Mouse (Mus musculus): ENCODE measurements around the gene Zfp605.
A peak's percentile ranks its signal among the peaks of the same experiment; 100 is the strongest.
"Not testable (repeated sequence)": the region's sequence is repeated elsewhere in the genome, so short reads cannot be mapped to it uniquely, and the experiment has no call there.

The Zfp605 gene

GRCm38 (mm10) chr5:110107581-110108304 lies 2.1 kb upstream of the Zfp605 start, which contains the start of gene Gtpbp6:
TSS of gene Gtpbp6 (minus strand) at chr5:110108197.
- peak; percentile 82 for DNase-seq (ENCODE audit: low spot score)

DNA sequence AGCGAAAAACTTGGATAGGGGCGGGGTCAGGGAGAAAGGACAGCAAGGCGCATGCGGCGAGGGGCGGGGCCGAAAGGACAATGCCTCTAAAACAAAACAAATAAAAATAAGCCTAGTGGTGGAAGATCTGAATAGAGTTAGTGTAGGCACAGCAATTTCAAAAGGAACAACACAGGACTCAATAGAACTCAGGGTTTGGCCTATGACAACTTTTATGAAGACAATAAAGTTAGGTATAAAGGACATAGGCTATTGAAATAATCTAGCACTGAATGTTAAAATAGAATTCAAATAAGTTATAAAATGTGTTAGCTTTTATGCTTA lies 1.6 kb upstream of the Zfp605 start:
- DNase-seq (ENCODE audit: low spot score) = no peak

GRCm38 (mm10) chr5:110122380-110122779 lies 12.5 kb downstream of the Zfp605 start:
- not testable (repeated sequence) for DNase-seq (ENCODE audit: low spot score)

GRCm38 (mm10) chr5:110135293-110136086 lies 25.6 kb downstream of the Zfp605 start, which contains the start of gene Chfr:
TSS of gene Chfr (plus strand) at chr5:110135842.
- DNase-seq (ENCODE audit: low spot score) = peak; percentile 97

DNA sequence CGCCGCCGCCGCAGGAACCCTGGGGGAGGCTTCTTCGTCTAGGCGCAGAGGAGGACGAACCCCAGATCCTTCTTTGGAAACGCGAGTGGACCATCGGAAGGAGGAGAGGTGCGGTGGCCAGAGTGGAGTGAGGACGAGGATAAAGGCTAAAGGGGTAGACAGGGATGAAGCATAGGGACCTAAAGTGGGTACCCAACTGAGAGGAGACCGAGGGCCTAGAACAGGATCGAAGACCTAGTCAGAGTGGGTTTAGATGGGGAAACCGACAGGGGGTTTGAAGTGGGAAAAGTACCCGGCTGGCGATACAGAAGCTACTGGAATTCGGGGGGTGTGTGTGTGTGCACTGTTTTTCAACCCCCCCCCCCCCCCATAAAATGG lies 26.2 kb downstream of the Zfp605 start:
- no peak for DNase-seq (ENCODE audit: low spot score)

GRCm38 (mm10) chr5:110137816-110138215 lies 27.9 kb downstream of the Zfp605 start:
- DNase-seq (ENCODE audit: low spot score) = no peak

- DNase-seq (ENCODE audit: low spot score) = no peak
Observed at GRCm38 (mm10) chr5:110139325-110139724, 29.4 kb downstream of the Zfp605 start.

DNA sequence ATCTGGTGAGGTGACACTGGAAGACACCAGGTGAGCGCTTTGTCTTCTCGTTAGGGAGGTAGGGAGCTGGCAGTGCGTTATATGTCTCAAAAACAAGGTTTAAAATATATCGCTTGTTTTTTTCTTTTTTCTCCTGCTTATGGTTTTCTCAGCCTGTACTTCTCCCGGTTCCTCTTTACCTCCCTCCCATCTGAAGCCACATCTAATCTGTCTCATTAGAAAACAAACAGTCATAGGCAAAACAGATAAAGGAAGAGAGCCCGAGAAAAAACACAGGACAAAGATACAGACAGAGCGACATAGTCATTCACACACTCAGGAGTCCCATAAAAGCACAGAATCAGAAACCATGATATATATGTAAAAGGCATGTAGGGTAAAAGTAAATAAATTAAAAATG lies 30.5 kb downstream of the Zfp605 start:
- DNase-seq (ENCODE audit: low spot score) = no peak

DNA sequence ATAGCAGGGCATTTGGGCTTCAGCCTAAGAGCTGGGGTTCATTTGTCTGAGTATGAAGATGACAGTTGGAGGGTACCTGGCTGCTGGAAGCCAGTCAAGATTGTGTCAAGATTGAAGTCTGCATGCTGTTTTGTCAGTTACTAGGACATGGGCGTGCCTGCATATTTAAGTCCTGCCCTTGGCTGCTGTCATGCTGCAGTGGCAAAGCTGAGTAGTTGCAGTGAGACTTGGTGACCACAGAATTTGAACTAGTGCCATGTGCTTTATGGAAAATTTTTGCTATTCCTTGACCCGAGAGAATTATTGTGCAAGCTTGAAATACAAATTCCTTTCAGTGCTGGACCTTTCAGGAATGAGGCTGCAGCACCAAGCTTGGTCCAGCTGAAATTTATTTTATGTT lies 32.4 kb downstream of the Zfp605 start:
- DNase-seq (ENCODE audit: low spot score) = no peak

DNA sequence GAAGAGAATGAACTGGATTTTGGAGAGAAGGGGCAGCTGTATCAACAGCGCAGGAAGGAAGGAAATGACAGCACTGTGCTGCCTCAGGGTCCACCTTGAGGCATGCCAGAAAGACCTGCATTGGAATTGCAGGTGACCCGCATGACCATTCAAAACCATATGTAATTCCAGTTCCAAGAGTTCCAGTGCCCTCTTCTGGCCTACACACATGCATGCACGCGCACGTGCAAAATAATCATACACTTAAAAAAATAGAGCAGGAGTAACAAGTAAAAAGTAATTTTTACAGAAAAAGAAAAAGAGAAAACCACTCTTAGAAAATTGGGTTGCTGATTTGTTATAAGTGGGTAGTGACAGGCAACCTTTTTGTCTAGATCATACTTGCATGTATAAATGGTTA lies 33.1 kb downstream of the Zfp605 start:
- no peak for DNase-seq (ENCODE audit: low spot score)

- DNase-seq (ENCODE audit: low spot score) = no peak
Observed at GRCm38 (mm10) chr5:110169374-110169773, 59.5 kb downstream of the Zfp605 start.

DNA sequence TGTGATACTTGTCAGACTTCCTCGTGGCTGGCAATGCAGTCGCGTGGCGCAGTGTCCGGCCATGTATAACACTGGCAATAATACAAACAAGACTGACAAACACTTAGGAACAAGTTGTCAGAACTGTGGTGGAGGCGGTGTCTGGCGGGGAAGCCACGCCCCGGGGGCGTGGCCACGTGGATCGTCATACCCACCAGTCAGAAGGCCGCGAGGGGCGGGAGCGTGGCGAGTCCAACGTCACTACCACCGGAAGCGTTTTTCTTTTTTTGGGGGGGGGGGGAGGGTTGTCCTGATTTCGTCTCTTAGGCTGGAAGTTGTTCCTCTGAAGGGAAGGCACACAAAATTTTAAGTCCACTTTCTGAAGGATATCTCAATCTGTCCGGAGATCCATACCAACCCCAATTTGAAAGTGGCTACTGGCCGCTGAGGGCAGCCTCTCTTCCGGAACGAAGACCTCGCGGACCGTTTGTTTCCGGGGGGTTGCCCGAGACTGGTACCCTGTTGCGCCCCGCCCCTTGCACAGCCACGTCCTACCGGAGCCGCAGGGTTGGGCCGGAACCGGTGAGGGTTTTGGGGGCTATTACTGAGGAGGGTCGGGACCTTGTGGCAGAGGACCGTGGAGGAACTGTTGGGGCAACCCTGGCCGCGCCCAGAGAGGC lies 66.6 kb downstream of the Zfp605 start, which contains the start of gene Golga3:
TSS of gene Golga3 (plus strand) at position 340 of the 659 bp plus-strand sequence.
- DNase-seq (ENCODE audit: low spot score) = peak; percentile 72

DNA sequence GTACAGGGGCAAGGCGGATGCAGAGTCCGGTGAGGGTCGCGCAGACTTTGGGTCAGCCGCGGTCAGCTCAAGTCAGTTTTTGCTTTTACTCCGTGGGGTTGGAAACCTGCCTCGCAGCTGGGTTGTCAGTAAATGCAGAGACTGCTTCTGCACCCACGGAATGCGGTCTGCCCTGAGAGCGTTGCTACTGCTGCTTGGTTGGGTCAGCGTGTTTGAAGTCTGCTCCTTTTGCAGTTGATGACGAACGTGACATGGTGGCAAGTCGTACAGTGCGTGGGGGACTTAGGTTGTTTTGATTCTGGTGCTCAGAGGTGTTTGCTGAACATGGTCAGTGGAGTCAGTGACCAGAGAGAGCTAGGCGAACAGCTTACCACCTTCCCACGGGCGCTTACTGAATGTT lies 67.1 kb downstream of the Zfp605 start:
- no peak for DNase-seq (ENCODE audit: low spot score)

GRCm38 (mm10) chr5:110178628-110179027 lies 68.7 kb downstream of the Zfp605 start:
- DNase-seq (ENCODE audit: low spot score) = no peak

Data from ovary, postnatal 10 days (tissue).